Mouse (Mus musculus) ovary, adult 10 weeks (tissue): ENCODE data around the gene Map3k20. TPM values are rescaled to one million over a fixed set of nuclear protein-coding genes. Genes with fewer than 3 reads are reported as not detected.

Experiments
- polyA plus RNA-seq: library from polyadenylated mRNA; stranded (reverse); fragments of 350-450 nt; fragmentation: Illumina TruSeq; extraction: RNeasy Lipid Tissue Mini Kit (QIAGEN cat#74804); gene quantifications from one replicate; pipeline ENCODE4 v1.2.3, GENCODE M21; 2014

Map3k20 gene
- polyA plus RNA-seq: 22.9 TPM

GRCm38 (mm10) chr2:72285256-72285887, at the start of gene Map3k20:
Gene Map3k20 (plus strand): TSS chr2:72285637.

GRCm38 (mm10) chr2:72475797-72476485, 190.5 kb downstream of the Map3k20 start, which contains the start of gene Cdca7:
Gene Cdca7 (plus strand): TSS chr2:72476159.

Other genes with a start within 250 kb of the Map3k20 start
- 27.4 TPM for gene Cdca7, start 190.5 kb downstream of the Map3k20 start, polyA plus RNA-seq